Mouse (Mus musculus): ENCODE data around the gene Hoxa11. TPM values are rescaled to one million over a fixed set of nuclear protein-coding genes. Genes with fewer than 3 reads are reported as not detected.

The Hoxa11 gene
- polyA plus RNA-seq, 1 experiment from 2014 or later, result 34.8 TPM

- Histone ChIP-seq H3K27me3 (peaks cover 4% of the 10 kb centered on the region; the same call in 1 of the 2 replicates), H3K4me3 (replicated peaks) (peak overlapping the region; percentile 69), H3K27ac (peak overlapping the region; percentile 82), H3K4me2 (peak overlapping the region; percentile 92), H3K9ac (peak overlapping the region; percentile 66), H3K36me3 (peaks cover 29% of the 10 kb centered on the region), H3K4me1 (peaks cover 87% of the 10 kb centered on the region), H3K9me3 (replicated peaks) (no peaks in the 10 kb centered on the region)
- WGBS, result under 1% methylated on average over 45 of the region's 46 CpGs
- 0 out of 2 replicates have a peak, but pooled peaks have one; percentile 30 for ATAC-seq (replicated peaks; ENCODE audit: low FRiP score)
Observed at GRCm38 (mm10) chr6:52203371-52204049, 42.1 kb downstream of the Hoxa11 start.

- H3K36me3 ChIP-seq, result peaks cover 29% of the 10 kb centered on the region
Observed at GRCm38 (mm10) chr6:52203121-52203370, 42.6 kb downstream of the Hoxa11 start.

DNA sequence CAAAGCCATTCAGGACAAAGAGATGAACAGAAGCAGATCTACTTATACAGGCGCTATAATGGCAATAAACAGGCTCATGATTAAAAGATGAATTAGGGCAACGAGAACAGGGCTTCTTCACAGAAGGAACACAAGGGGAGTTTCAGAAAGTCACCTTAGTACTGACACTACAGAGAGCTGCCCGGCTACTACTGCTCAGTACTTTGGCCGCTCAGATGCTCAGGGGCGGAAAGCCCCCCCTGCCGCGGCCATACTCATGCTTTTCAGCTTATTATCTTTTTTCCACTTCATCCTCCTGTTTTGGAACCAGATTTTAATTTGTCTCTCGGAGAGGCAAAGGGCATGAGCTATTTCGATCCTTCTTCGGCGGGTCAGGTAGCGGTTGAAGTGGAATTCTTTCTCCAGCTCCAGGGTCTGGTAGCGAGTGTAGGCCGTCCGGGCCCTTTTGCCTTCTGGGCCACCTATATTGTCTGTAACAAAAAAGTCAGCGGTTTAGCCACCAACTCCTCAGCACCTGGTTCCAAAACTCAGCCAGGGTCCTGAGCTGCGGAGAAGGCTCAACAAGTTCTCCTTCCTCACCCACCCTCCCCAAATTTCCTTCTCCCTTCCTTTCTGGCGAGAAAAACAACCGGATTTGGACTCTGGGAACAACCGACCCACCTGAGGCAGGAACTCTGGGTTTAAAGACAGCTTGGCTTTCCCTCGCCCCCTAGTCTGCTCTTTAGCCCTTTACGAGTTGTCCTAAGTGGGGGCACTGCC is 43.1 kb downstream of the Hoxa11 start:
- peaks cover 29% of the 10 kb centered on the region for H3K36me3 ChIP-seq

More at GRCm38 (mm10) chr6:52203121-52203370, 42.6 kb downstream of the Hoxa11 start:
- H3K9me3 ChIP-seq (replicated peaks), result no peaks in the 10 kb centered on the region
- H3K27me3 ChIP-seq, result peaks cover 4% of the 10 kb centered on the region; the same call in 1 of the 2 replicates
- H3K4me3 ChIP-seq (replicated peaks), result peak overlapping the region; percentile 69
- 6% methylated on average over 10 of the region's 10 CpGs for WGBS
- peak overlapping the region; percentile 92 for H3K4me2 ChIP-seq
- ATAC-seq (replicated peaks; ENCODE audit: low FRiP score), result no peak
- H3K27ac ChIP-seq, result peak overlapping the region; percentile 82
- H3K9ac ChIP-seq, result peak overlapping the region; percentile 66
- H3K4me1 ChIP-seq, result peaks cover 84% of the 10 kb centered on the region

DNA sequence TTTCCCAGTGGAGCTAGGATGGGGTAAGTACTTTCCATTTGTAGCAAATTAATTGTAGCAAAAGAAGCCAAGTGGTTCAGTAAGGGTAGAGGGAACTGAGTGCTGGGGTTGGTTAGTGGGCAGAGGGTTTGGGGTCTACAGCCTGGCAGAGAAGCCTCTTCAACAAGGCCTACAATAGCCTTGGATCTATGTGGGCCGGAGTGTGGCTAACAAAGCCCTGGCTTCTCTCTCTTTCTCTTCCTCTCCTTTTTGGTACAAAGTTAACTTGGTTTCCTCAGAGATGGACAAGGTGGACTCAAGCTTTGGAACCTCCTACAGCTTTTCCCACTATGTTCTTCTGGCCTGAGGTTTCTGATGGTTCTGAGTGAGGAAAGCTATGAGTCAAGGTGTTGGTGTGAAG is 44.3 kb downstream of the Hoxa11 start:
- H3K4me1 ChIP-seq, result peaks cover 84% of the 10 kb centered on the region
- H3K9ac ChIP-seq, result no peak overlapping the region
- ATAC-seq (replicated peaks; ENCODE audit: low FRiP score), result no peak
- peak overlapping the region; percentile 67 for H3K27ac ChIP-seq
- peaks cover 25% of the 10 kb centered on the region for H3K36me3 ChIP-seq
- 74% methylated on average over 1 of the region's 1 CpGs for WGBS
- H3K27me3 ChIP-seq, result 0 out of 2 replicates have a peak, but pooled peaks cover 4% of the 10 kb centered on the region
- peak overlapping the region; percentile 24 for H3K4me2 ChIP-seq
- H3K4me3 ChIP-seq (replicated peaks), result 0 out of 2 replicates have a peak overlapping the region, but pooled peaks have one; percentile 3
- no peaks in the 10 kb centered on the region for H3K9me3 ChIP-seq (replicated peaks)

More for the DNA sequence above, 43.1 kb downstream of the Hoxa11 start:
- peak overlapping the region; percentile 69 for H3K4me3 ChIP-seq (replicated peaks)
- peak overlapping the region; percentile 92 for H3K4me2 ChIP-seq
- ATAC-seq (replicated peaks; ENCODE audit: low FRiP score), result no peak
- H3K9me3 ChIP-seq (replicated peaks), result no peaks in the 10 kb centered on the region
- 18% methylated on average over 22 of the region's 22 CpGs for WGBS
- peaks cover 84% of the 10 kb centered on the region for H3K4me1 ChIP-seq
- peak overlapping the region; percentile 66 for H3K9ac ChIP-seq
- H3K27me3 ChIP-seq, result peaks cover 4% of the 10 kb centered on the region; the same call in 1 of the 2 replicates
- H3K27ac ChIP-seq, result peak overlapping the region; percentile 82

DNA sequence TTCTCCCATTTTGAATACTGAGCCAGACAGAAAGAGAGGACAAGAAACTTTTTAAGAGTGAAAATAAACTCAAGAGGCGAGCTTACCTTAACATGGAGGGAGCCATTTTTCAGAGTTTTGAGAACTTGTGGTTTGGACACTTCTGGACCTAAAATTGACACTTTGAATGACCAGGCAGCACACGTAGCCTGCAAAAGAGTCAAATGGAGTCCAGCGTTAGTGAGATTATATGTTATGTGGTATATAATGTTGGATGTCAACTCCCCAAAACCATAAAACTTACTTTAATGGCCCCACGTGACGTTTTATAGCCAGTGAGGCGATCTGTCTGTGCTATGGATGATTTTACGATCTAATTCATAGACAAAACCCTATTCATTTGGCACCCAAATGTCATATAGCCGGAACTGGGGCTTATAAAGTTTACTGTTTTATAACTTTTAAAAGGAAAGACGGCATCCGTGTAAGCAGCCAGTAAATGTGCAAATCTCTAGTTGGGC is 44.8 kb downstream of the Hoxa11 start:
- Histone ChIP-seq H3K27ac (peak overlapping the region; percentile 67), H3K4me3 (replicated peaks) (peak overlapping the region; percentile 3; the same call in 1 of the 2 replicates), H3K36me3 (peaks cover 20% of the 10 kb centered on the region), H3K4me1 (peaks cover 84% of the 10 kb centered on the region), H3K9me3 (replicated peaks) (no peaks in the 10 kb centered on the region), H3K4me2 (peak overlapping the region; percentile 24), H3K27me3 (0 out of 2 replicates have a peak, but pooled peaks cover 4% of the 10 kb centered on the region), H3K9ac (no peak overlapping the region)
- no peak for ATAC-seq (replicated peaks; ENCODE audit: low FRiP score)
- WGBS, result 31% methylated on average over 10 of the region's 10 CpGs

DNA sequence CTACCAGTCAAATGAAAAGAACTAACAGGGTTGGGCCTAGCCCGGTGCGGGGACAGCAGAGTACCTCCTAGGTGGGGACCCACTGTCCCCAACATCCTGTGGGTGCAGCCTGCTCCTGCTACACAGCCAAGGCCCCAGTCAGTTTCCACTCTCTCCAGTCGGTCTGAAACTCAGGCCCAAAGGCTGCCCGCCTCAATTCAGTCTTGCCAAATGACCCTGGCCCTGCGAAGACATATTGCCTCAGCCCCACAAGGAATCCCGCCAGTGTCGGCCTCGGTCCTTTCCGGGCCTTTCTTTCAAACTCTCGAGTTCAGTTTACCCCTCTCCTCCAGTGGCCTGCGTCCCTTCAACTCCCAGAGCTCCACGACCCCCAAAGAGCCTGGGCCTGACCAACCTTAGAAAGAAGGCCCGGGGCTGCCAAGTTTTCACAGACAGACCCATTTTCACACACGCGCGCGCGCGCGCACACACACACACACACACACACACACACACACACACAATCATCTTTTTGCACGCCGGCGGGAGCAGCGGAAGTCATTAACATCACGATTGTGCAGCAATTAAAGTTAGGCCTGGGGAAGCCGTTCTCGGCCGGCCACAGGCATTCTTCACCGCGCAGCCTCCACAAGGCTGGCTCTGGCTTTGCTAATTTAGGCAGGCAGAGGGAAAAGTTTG is 45.4 kb downstream of the Hoxa11 start:
- peak overlapping the region; percentile 23 for H3K4me2 ChIP-seq
- H3K36me3 ChIP-seq, result peaks cover 14% of the 10 kb centered on the region; the same call in 1 of the 2 replicates
- peak overlapping the region; percentile 63 for H3K27ac ChIP-seq
- H3K4me3 ChIP-seq (replicated peaks), result peak overlapping the region; percentile 2; the same call in 1 of the 2 replicates
- no peaks in the 10 kb centered on the region for H3K9me3 ChIP-seq (replicated peaks)
- H3K4me1 ChIP-seq, result peaks cover 82% of the 10 kb centered on the region
- no peak for ATAC-seq (replicated peaks; ENCODE audit: low FRiP score)
- H3K27me3 ChIP-seq, result no peaks in the 10 kb centered on the region
- 17% methylated on average over 30 of the region's 30 CpGs for WGBS
- no peak overlapping the region for H3K9ac ChIP-seq

- Histone ChIP-seq H3K4me1 (peaks cover 80% of the 10 kb centered on the region), H3K9ac (peak overlapping the region; percentile 16; the same call in 1 of the 2 replicates), H3K4me3 (replicated peaks) (peak overlapping the region; percentile 4; the same call in 1 of the 2 replicates), H3K27ac (peak overlapping the region; percentile 83), H3K4me2 (peak overlapping the region; percentile 38), H3K36me3 (0 out of 2 replicates have a peak, but pooled peaks cover 5% of the 10 kb centered on the region), H3K27me3 (no peaks in the 10 kb centered on the region), H3K9me3 (replicated peaks) (no peaks in the 10 kb centered on the region)
- peak; percentile 86 for ATAC-seq (replicated peaks; ENCODE audit: low FRiP score)
- WGBS, result 4% methylated on average over 10 of the region's 10 CpGs
Observed at GRCm38 (mm10) chr6:52197271-52197670, 48.3 kb downstream of the Hoxa11 start.

GRCm38 (mm10) chr6:52196811-52197210 is 48.8 kb downstream of the Hoxa11 start:
- Histone ChIP-seq H3K4me3 (replicated peaks) (no peak overlapping the region; the same call in 1 of the 2 replicates), H3K9ac (no peak overlapping the region), H3K36me3 (0 out of 2 replicates have a peak, but pooled peaks cover 4% of the 10 kb centered on the region), H3K27me3 (no peaks in the 10 kb centered on the region), H3K4me2 (peak overlapping the region; percentile 38), H3K9me3 (replicated peaks) (no peaks in the 10 kb centered on the region), H3K27ac (peak overlapping the region; percentile 83; the same call in 1 of the 2 replicates), H3K4me1 (peaks cover 80% of the 10 kb centered on the region)
- ATAC-seq (replicated peaks; ENCODE audit: low FRiP score), result no peak
- 28% methylated on average over 9 of the region's 9 CpGs for WGBS

DNA sequence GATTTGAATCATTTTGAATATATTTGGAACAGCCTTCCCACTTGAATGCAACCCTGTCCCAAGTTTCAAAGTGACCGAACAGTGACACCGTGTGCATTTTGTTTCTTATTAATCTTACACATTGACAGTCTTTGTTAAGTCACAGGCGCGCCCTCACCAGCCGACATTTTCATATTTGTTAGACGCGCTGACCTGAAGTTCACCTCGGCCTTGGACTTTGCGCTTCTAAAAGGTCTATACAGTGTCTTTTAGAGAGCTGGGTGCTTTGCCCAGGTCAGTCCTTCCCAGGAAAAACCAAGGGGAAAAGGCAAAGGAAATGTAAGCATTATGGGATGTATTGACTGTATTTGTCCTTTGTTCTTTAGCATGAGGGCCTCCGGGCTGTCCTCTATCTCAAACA is 50.9 kb downstream of the Hoxa11 start:
- H3K4me1 ChIP-seq, result peaks cover 78% of the 10 kb centered on the region
- 0 out of 2 replicates have a peak, but pooled peaks cover 2% of the 10 kb centered on the region for H3K36me3 ChIP-seq
- WGBS, result 28% methylated on average over 10 of the region's 10 CpGs
- H3K9me3 ChIP-seq (replicated peaks), result no peaks in the 10 kb centered on the region
- no peak for ATAC-seq (replicated peaks; ENCODE audit: low FRiP score)
- H3K4me3 ChIP-seq (replicated peaks), result no peak overlapping the region
- H3K4me2 ChIP-seq, result peak overlapping the region; percentile 25; the same call in 1 of the 2 replicates
- no peak overlapping the region for H3K9ac ChIP-seq
- no peaks in the 10 kb centered on the region for H3K27me3 ChIP-seq
- peak overlapping the region; percentile 70 for H3K27ac ChIP-seq

Data from kidney, embryonic 15.5 days (tissue).